Mouse (Mus musculus): ENCODE measurements at regions not wholly inside any gene's neighbourhood (a gene's known extent, or its start where the extent isn't known, plus 50 kb on each side); places are given as distances from the start of the nearest gene placed in this dataset.

GRCm38 (mm10) chr5:51988913-51989312 lies 201.4 kb downstream of the Dhx15 start:
- TF ChIP-seq CTCF (IDR thresholded peaks at IDR 0.05; ENCODE audit: control insufficient read depth, insufficient read depth, insufficient replicate concordance, low read depth, low read length): no peak
- no peak for TF ChIP-seq POLR2A (IDR thresholded peaks at IDR 0.05; ENCODE audit: control insufficient read depth, low read depth, low read length)
